Mouse (Mus musculus): Measurements from ENCODE around the gene Cyp2w1. TPM values are rescaled to one million over a fixed set of nuclear protein-coding genes. Genes with fewer than 3 reads are reported as not detected.

Gene Cyp2w1
- total RNA-seq, 2 experiments from 2014 or later = not detected

DNA sequence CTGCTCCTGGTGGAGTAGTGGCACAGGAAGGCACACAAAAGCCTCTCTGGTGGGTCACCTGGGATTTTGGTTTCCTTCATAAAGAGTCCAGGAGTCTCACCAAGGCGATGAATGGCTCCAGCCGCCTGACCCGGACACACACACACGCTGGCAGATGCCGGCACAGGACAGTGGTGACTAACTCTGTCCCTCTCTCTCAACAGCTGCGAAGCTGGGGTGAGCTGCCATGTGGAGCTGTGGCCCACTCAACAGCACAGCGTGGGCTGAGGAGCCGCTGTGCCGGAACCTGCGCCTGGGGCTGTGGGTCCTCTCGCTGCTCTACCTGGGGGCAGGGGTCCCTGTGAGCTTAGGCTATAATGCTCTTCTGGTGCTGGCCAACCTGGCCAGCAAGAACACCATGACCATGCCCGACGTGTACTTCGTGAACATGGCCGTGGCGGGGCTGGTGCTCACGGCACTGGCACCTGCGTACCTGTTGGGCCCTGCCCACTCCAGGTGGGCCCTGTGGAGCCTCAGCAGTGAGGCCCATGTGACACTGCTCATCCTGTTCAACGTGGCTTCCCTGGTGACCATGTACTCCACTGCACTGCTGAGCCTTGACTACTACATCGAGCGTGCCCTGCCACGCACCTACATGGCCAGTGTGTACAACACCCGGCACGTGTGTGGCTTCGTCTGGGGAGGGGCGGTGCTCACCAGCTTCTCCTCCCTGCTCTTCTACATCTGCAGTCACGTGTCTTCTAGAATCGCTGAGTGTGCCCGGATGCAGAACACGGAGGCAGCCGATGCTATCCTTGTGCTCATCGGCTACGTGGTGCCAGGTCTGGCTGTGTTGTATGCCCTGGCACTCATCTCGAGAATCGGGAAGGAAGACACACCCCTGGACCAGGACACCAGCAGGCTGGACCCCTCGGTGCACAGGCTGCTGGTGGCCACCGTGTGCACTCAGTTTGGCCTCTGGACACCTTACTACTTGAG, 40.1 kb downstream of the Cyp2w1 start:
- peak; percentile 46 for DNase-seq
- Histone ChIP-seq H3K27ac (peak overlapping the region; percentile 94), H3K4me3 (peak overlapping the region; percentile 60)
- no peak for TF ChIP-seq CTCF (IDR thresholded peaks at IDR 0.05)
- intact Hi-C loops (cut with DNase I) = no loop called here

DNA sequence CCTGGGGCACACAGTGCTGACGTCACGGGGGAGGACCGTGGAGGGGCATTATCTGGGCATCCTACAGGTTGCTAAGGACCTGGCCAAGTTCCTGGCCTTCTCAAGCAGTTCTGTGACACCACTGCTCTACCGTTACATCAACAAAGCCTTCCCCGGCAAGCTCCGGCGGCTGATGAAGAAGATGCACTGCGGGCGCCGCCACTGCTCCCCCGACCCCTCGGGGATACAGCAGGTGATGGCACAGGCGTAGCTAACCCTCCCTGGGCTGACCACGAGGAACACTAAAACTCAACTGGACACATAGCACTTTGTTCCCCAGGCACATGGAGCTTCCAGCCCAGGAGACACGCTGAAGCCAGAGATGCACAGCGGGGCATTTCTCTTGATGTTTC, 40.8 kb downstream of the Cyp2w1 start:
- Histone ChIP-seq H3K27ac (peak overlapping the region; percentile 94), H3K4me3 (no peak overlapping the region)
- intact Hi-C loops (cut with DNase I) = no loop called here
- TF ChIP-seq CTCF (IDR thresholded peaks at IDR 0.05) = no peak
- DNase-seq = no peak

DNA sequence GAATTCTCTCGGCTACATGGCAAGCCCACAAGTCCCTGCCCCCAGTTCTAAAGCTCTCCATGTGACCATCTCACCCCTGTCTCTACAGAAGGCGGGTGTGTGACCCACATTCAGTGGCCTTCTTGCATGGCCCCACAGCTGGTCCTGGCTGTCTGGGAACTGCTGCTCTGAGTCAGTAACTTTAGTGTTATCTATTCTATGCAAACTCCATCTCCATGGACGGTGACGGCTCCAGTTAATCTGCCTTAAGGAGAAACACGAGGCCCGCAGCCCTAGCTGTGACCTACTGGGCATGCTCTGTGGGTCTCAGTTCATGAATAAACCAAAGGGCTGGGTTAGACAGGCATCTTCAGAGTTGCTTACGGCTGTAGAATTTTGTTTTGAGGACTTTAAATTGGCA, 42.0 kb downstream of the Cyp2w1 start:
- no peak overlapping the region for H3K4me3 ChIP-seq
- no peak for TF ChIP-seq CTCF (IDR thresholded peaks at IDR 0.05)
- intact Hi-C loops (cut with DNase I) = no loop called here
- H3K27ac ChIP-seq = peak overlapping the region; percentile 94
- peak; percentile 27 for DNase-seq

DNA sequence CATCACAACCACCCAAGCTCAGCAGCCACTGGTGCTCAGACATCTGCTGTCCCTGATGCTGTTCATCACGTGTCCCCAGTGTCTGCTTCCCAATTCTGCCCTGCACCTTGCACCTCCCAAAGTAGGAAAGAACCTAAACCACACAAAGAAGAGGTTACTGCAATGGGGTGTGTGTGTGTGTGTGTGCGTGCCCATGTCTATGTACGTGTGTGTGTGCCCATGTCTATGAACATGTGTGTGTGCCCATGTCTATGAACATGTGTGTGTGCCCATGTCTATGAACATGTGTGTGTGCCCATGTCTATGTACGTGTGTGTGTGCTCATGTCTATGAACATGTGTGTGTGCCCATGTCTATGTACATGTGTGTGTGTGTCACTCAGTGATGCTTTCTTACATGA, 43.1 kb downstream of the Cyp2w1 start:
- no peak overlapping the region for H3K4me3 ChIP-seq
- no peak for TF ChIP-seq CTCF (IDR thresholded peaks at IDR 0.05)
- H3K27ac ChIP-seq = peak overlapping the region; percentile 94
- no peak for DNase-seq
- intact Hi-C loops (cut with DNase I) = no loop called here

DNA sequence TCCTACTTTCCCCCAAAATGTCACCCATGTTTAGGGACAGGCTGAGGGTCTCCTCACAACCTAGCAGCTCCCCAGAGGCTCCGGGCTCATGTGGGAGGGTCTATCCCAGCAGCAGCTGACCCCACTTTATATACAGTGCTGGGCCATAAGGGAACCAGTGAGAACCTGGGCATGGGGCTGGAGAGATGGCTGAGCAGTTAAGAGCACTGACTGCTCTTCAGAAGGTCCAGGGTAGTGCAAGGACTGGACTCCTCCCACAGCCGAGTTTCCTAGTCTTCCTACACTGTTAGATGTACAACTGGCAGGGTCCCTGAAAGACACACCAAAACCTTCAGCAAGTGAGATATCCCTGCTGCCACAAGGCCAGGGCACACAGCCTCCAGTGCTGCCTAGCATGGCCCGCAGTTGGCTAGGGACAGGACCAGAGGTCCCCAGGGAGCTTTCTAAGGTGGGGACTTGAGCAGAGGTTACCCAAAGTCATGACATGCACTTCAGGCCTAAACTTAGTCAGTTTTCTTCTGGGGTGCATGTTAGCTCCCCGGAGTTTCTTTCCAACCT, 45.0 kb downstream of the Cyp2w1 start:
- H3K4me3 ChIP-seq = no peak overlapping the region
- DNase-seq = no peak
- intact Hi-C loops (cut with DNase I) = no loop called here
- peak overlapping the region; percentile 86 for H3K27ac ChIP-seq
- no peak for TF ChIP-seq CTCF (IDR thresholded peaks at IDR 0.05)

DNA sequence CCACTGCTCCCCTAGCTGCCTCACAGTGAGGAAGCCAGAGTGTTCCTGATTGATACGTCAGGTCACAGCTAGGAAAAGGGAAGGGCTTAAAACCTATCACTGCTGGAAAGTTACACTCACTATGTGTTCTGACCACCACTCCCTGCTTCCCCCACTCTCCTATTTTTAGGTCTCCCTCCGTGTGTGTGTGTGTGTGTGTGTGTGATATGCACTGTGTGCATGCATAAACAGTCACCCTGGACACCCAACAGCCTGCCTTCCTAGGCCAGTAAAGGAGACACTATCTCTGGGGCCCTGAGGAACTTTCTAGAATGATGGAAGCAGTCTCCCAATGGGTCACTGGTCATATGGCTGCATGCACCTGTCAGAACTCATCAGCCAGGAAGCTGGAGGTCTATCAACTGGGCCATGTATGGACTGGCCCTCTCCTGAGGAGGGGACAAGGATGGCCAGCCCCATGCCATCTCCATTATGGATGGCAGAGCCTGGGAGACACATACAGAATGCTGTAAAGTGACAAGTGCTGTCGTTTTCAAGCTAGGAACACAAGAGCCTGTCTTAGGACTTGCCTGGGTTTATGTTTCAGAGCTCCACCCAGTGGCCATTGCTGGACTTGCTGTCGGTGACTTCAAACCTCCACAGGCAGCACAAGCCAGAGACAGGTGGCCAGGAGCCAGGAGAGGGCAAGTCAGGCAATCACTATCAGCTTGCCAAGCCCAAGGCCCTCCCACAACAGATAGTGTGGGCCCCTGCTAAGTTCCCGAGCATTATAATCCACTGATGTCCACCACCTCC, 45.7 kb downstream of the Cyp2w1 start:
- no peak overlapping the region for H3K4me3 ChIP-seq
- intact Hi-C loops (cut with DNase I) = loop anchor here (1.0 kb wide), 2 partner anchors 18 to 34 kb away; no protein-coding TSS in a partner anchor
- TF ChIP-seq CTCF (IDR thresholded peaks at IDR 0.05) = peak; percentile 97
- DNase-seq = peak; percentile 97
- peak overlapping the region; percentile 86 for H3K27ac ChIP-seq

DNA sequence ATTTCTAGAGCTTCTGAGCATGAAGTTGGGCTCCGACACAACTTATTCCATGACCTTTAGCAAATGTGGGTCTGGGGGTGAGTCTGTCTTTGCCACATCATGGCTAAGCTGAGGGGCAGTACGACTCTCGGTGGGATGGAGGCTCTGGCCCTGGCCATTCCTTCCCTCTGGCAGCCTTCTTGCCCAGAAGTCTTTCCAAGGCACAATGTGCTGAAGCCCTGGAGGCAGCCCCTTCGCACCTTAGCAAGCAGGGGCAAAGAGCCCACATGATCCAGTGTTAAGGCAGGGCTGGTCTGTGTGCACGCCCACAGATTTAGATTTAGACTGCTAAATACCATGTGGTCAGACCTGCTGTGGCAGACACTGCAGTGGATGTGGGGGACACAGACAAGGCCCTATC, 46.4 kb downstream of the Cyp2w1 start:
- no peak for TF ChIP-seq CTCF (IDR thresholded peaks at IDR 0.05)
- intact Hi-C loops (cut with DNase I) = loop anchor here (1.0 kb wide), 2 partner anchors 18 to 34 kb away; no protein-coding TSS in a partner anchor
- H3K4me3 ChIP-seq = no peak overlapping the region
- peak overlapping the region; percentile 86 for H3K27ac ChIP-seq
- DNase-seq = no peak

DNA sequence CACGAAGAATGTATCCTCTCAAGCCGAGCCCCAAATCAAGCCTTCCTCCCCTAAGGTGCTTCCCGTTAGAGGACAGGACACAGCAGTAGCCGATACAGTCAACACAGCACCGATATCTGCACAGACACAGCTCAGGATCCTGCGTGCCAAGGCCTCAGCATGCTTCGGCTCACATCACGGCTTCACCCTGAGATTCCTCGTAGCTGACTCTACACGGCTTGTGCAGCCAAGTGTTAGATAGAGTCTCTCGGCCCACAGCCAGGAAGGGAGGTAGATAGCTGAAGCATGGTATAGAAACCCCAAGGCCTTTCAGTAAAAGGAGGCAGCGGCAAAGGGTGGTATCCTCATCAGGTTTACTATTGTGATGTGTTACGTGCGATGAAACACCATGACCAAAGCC, 47.6 kb downstream of the Cyp2w1 start:
- no peak for DNase-seq
- Histone ChIP-seq H3K27ac (no peak overlapping the region), H3K4me3 (no peak overlapping the region)
- intact Hi-C loops (cut with DNase I) = no loop called here
- TF ChIP-seq CTCF (IDR thresholded peaks at IDR 0.05) = no peak

DNA sequence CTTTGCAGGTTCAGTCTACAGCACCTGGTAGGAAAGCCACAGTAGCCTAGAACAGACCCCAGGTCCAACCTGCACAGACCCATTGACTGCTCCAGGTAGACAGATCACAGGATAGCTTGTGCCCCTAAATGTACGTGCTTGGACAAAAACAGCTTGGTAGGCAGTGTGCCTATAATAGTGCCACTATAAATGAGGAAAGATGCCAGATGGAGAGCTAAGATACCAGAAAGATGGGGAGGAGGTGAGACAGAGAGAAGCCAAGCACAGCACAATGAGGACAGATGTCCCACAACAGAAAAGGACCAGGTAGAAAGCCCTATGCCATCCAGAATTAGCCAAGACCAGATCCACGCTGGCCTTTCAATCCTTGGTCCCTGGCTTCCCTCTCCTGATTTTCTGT, 49.7 kb downstream of the Cyp2w1 start:
- Histone ChIP-seq H3K4me3 (no peak overlapping the region), H3K27ac (no peak overlapping the region)
- DNase-seq = no peak
- intact Hi-C loops (cut with DNase I) = no loop called here
- TF ChIP-seq CTCF (IDR thresholded peaks at IDR 0.05) = no peak

DNA sequence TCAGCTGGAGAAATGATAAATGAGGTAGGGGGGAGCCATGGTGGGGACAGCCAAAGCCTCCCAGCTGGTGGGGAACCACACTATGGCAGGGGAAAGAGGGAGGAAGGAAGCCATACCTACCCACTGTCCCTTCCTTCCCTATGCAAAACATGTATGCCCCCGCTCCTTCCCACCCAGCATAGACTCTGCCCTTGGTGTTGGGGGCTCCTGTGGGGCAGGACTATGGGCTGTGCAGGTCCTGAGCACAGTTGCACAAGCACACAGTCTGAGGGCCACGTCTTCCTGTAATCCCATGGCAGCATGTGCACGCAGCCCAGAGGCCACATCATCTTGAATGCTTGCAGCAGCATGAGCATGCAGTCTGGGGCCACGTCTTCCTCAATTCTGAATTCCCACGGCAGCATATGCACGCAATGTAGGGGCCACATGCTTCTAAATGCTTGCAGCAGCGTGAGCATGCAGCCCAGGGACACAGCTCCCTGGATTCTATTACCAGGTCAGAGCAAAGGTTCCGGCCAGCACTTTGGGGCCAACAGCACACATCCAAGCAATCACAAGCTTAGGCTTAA, 51.4 kb downstream of the Cyp2w1 start:
- no peak overlapping the region for H3K4me3 ChIP-seq
- H3K27ac ChIP-seq = no peak overlapping the region; the same call in 1 of the 2 replicates
- peak; percentile 23 for DNase-seq
- intact Hi-C loops (cut with DNase I) = no loop called here
- TF ChIP-seq CTCF (IDR thresholded peaks at IDR 0.05) = no peak

DNA sequence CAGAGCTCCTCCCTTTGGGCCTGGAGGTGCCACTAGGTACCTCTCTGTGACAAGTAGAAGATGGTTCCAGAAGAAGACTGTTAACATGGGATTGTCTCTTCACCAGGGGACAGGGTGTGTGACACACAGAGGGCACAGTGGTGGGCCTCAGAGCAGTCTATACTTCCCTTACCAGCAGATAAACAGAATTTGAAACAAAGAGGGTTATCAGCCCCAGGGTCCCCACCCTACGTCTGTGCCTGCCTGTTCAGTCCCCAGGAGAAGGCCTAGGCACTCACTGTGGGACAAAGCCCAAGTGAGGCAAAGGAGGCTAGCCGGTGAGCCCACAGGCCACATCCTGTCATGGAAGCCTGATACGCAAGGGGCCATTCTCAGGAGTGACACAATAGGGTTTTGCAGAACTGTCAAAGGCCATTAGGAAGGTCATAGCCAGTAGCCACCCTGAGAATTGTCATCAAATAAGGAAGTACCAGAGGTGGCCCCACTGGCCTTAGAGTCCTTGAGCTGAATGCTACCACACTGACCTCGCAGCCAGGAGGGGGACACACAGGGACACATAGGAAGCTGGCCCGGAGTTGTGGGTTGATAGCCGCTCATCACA, 52.5 kb downstream of the Cyp2w1 start, which contains the start of gene C130050O18Rik:
Gene C130050O18Rik, plus strand, starts transcription at position 480 of the 601 bp plus-strand sequence.
- no peak for TF ChIP-seq CTCF (IDR thresholded peaks at IDR 0.05)
- Histone ChIP-seq H3K27ac (peak within 1 kb of the TSS; percentile 84), H3K4me3 (peak within 1 kb of the TSS; percentile 59)
- no peak for DNase-seq
- intact Hi-C loops (cut with DNase I) = loop anchor here (5.0 kb wide), 1 partner anchor 57 kb away; the partner anchor contains the start of gene 3110082I17Rik

DNA sequence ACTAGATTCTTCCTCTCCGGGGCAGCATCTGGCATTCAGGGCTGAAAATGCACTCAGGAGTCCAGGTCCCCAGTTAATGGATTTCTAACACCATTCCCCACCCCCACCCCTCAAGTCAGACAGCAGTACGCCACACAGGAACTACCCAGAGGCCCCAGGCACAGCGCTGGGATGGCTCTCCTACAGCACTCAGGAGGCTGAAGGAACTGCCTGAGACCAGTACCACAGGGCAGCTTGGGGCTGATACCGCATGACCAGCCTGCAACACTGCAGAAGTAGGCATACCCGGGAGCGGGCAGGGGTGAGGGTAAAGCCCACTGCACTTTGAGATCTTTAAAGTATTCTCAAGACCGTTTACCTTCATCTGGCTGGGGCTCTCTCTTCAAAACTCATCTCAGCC, 53.1 kb downstream of the Cyp2w1 start:
- TF ChIP-seq CTCF (IDR thresholded peaks at IDR 0.05) = no peak
- Histone ChIP-seq H3K27ac (peak overlapping the region; percentile 84), H3K4me3 (peak overlapping the region; percentile 59)
- DNase-seq = no peak
- intact Hi-C loops (cut with DNase I) = loop anchor here (5.0 kb wide), 1 partner anchor 57 kb away; the partner anchor contains the start of gene 3110082I17Rik

All from gastrocnemius, adult 2 months (tissue).